Mouse (Mus musculus) kidney, embryonic 16.5 days (tissue): ENCODE results near the gene Prpf39. TPM values are rescaled to one million over a fixed set of nuclear protein-coding genes. Genes with fewer than 3 reads are reported as not detected.

Experiments used
- ATAC-seq: fragments of 200-750 bp; cut with Nextera tagmentation; 2 replicates; pipeline ENCODE4 v1.8.0; 2017; ENCODE audit warnings: moderate TSS enrichment; ENCODE audit not compliant: low FRiP score, low TSS enrichment
- H3K27ac ChIP-seq: fragments of 300-500 bp; sonication (generic); 2 replicates; pipeline ENCODE4 v1.5.1; 2014; ENCODE audit warnings: low read length
- H3K27me3 ChIP-seq: fragments of 300-500 bp; sonication (generic); 2 replicates; pipeline ENCODE4 v1.6.1; 2014; ENCODE audit warnings: low read length, control low read depth, mixed read lengths; ENCODE audit not compliant: insufficient read depth
- H3K36me3 ChIP-seq: fragments of 300-500 bp; sonication (generic); 2 replicates; pipeline ENCODE4 v1.6.1; 2014; ENCODE audit warnings: low read length, control low read depth, mixed read lengths; ENCODE audit not compliant: insufficient read depth
- H3K4me1 ChIP-seq: fragments of 300-500 bp; sonication (generic); 2 replicates; pipeline ENCODE4 v1.6.1; 2014; ENCODE audit warnings: low read length, control low read depth, mixed read lengths; ENCODE audit not compliant: insufficient read depth
- H3K4me2 ChIP-seq: fragments of 300-500 bp; sonication (generic); replicated peaks from 2 replicates; pipeline ENCODE4 v1.6.1; 2014; ENCODE audit warnings: low read depth, low read length
- H3K4me3 ChIP-seq: fragments of 300-500 bp; sonication (generic); 2 replicates; pipeline ENCODE4 v1.5.1; 2014; ENCODE audit warnings: mild to moderate bottlenecking, low read length
- H3K9ac ChIP-seq: fragments of 300-500 bp; sonication (generic); replicated peaks from 2 replicates; pipeline ENCODE4 v1.6.1; 2014; ENCODE audit warnings: low read length
- H3K9me3 ChIP-seq: fragments of 300-500 bp; sonication (generic); 2 replicates; pipeline ENCODE4 v1.6.1; 2016; ENCODE audit warnings: low read length, control low read depth
- WGBS: fragments of 180-500 bp; shearing (Covaris S2); extraction: QIAGEN DNeasy Blood & Tissue Kit; methylation state at CpG from one replicate; pipeline ENCODE4 v1.1.7; 2014; 5-methylcytosine and 5-hydroxymethylcytosine counted together
- polyA plus RNA-seq: library from polyadenylated mRNA; unstranded; fragments of >200 nt; fragmentation: Nextera tagmentation; extraction: Ambion mirVana; gene quantifications from 2 replicates; pipeline ENCODE4 v1.2.1, GENCODE M21; 2015

The Prpf39 gene
- polyA plus RNA-seq, 1 experiment from 2014 or later: 50.4 TPM

DNA sequence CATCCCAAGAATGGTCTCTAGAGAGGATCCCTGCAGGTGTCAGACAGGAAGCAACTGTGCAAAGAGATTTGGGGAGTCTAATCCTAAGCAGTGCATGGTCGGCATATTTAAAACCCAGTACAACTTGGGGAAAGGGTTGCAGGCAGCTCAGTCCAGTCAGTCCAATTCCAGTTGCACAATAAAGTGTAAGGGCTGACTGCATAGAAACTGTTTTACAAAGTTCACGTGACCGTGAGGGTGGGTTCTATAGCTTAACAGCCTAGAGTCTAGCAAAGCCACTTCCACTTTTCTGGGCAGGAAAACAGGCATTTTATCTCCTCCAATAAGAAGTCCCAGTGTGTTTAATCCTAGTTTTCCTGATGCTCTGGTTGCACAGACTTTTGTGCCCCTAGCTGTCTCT lies 75.4 kb downstream of the Prpf39 start:
- no peaks in the 10 kb centered on the region for H3K4me1 ChIP-seq
- no peak overlapping the region for H3K27ac ChIP-seq
- no peak overlapping the region for H3K4me2 ChIP-seq
- 90% methylated on average over 3 of the region's 3 CpGs for WGBS
- no peak overlapping the region for H3K4me3 ChIP-seq
- no peak for ATAC-seq
- H3K27me3 ChIP-seq: no peaks in the 10 kb centered on the region
- no peak overlapping the region for H3K9ac ChIP-seq
- no peaks in the 10 kb centered on the region for H3K9me3 ChIP-seq
- H3K36me3 ChIP-seq: peaks cover 16% of the 10 kb centered on the region

DNA sequence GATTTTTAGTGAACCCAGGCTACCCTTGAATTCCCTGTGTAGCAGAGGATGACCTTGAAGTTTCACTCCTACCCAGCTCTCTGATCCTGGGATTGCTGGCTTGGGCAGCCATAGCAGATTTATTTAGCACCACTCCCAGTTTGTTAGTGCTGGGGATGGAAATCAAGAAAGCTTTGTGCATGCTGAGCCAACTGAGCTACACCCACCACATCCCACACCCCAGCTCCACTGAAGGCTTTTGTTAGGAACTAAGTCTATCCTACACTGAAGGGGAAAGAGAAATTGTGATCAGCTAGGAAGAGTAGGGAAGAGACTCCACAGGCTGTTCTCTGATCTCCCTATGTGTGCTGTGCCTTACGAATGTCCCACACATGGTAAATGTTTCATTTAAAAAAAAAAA lies 76.7 kb downstream of the Prpf39 start:
- 93% methylated on average over 1 of the region's 1 CpGs for WGBS

More for the DNA sequence above, 76.7 kb downstream of the Prpf39 start:
- peaks cover 20% of the 10 kb centered on the region; the same call in 1 of the 2 replicates for H3K36me3 ChIP-seq
- no peak overlapping the region for H3K4me2 ChIP-seq
- no peaks in the 10 kb centered on the region for H3K4me1 ChIP-seq
- no peak overlapping the region for H3K27ac ChIP-seq
- ATAC-seq: no peak
- no peaks in the 10 kb centered on the region for H3K27me3 ChIP-seq
- H3K9me3 ChIP-seq: no peaks in the 10 kb centered on the region
- no peak overlapping the region for H3K4me3 ChIP-seq
- H3K9ac ChIP-seq: no peak overlapping the region

Other genes with a start within 250 kb of the Prpf39 start
- 0.60 and 2.4 TPM in 2 replicates for gene Gm527, start 118.4 kb upstream of the Prpf39 start, polyA plus RNA-seq
- 9.0 and 10.4 TPM in 2 replicates for gene Klhl28, start 70.8 kb upstream of the Prpf39 start, polyA plus RNA-seq
- gene Togaram1, start 70.5 kb upstream of the Prpf39 start, polyA plus RNA-seq: 28.7 and 32.0 TPM in 2 replicates
- gene Fkbp3, start 37.7 kb downstream of the Prpf39 start, polyA plus RNA-seq: 400 and 420 TPM in 2 replicates
- gene Fancm, start 39.3 kb downstream of the Prpf39 start, polyA plus RNA-seq: 7.7 and 8.4 TPM in 2 replicates
- gene Mis18bp1, start 136.3 kb downstream of the Prpf39 start, polyA plus RNA-seq: 56.5 and 57.9 TPM in 2 replicates
- not detected in 2 replicates for gene Wdr20rt, start 189.2 kb downstream of the Prpf39 start, polyA plus RNA-seq